8 mouse cellular contexts compared by ENCODE assay signal in the genomic region with DNA sequence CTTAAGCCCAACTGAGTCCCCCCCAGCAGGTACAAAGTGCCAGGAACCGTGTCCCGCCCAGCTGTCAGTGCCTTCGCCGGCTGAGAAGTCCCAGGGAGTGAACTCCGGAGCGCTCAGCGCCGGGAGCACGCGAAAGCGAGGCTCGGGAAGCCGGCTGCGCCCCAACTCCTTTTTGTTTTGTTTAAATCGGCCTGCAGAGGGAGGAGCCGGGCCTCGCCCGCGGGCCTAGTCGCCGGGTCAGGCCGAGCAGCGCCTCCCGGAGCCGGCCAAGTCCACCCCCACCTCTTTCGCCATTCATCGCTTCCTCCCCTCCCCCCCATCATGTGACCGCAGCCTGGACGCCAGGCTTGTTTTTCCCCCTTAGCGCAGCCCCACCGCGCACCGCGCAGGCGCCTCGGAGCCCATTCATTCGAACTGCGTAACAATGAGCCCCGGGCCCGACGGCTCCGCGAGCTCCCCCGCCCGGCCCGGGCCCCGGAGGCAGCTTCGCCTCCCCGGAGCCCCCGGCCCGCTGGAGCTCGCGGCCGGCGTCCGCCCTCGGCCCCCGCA. TPM values are rescaled to one million over a fixed set of nuclear protein-coding genes. Genes with fewer than 3 reads are reported as not detected.
DNase-seq lines count a peak whose midpoint lies in the region; ATAC-seq lines count a peak whose summit lies in the region.

No protein-coding gene starts in this region.

- ATAC-seq in hindbrain, embryonic 15.5 days (ENCODE audit: low FRiP score, low read depth), result peak; percentile 83

- DNase-seq in T-cell, adult 2 months (ENCODE audit: low spot score), result peak; percentile 80
- DNase-seq in cerebellum, postnatal 36 days, result peak; percentile 81 to 88
- peak; percentile 87 for DNase-seq in frontal cortex, postnatal 36 days (ENCODE audit: low spot score in 2 of 2)
- DNase-seq in left cerebral cortex, adult 11 months (ENCODE audit: low spot score), result peak; percentile 82
- DNase-seq in lung, postnatal 4 days, result peak; percentile 94 to 97
- peak; percentile 90 for DNase-seq in retina, postnatal 7 days (ENCODE audit: low read depth, low spot score)
- DNase-seq in urinary bladder, adult 2 months (ENCODE audit: low spot score), result peak; percentile 82

- H3K27ac ChIP-seq in hindbrain, embryonic 15.5 days (replicated peaks), result peak overlapping the region; percentile 97

- no peaks in the 10 kb centered on the region for H3K27me3 ChIP-seq in hindbrain, embryonic 15.5 days

- peaks cover 11% of the 10 kb centered on the region; the same call in 1 of the 2 replicates for H3K4me1 ChIP-seq in hindbrain, embryonic 15.5 days (replicated peaks)

- H3K9me3 ChIP-seq in hindbrain, embryonic 15.5 days, result no peaks in the 10 kb centered on the region

- peak overlapping the region; percentile 93 for H3K4me3 ChIP-seq in hindbrain, embryonic 15.5 days

- peak overlapping the region; percentile 72 for H3K4me2 ChIP-seq in hindbrain, embryonic 15.5 days

- no peaks in the 10 kb centered on the region for H3K36me3 ChIP-seq in hindbrain, embryonic 15.5 days

- WGBS in hindbrain, embryonic 15.5 days, result 0% methylated on average over 34 of the region's 58 CpGs

- H3K9ac ChIP-seq in hindbrain, embryonic 15.5 days, result peak overlapping the region; percentile 81

RNA-seq across cellular contexts. Expression of a gene that starts 1.1 kb away (rescaled TPM):
- 47.1 and 48.2 TPM in 2 replicates for polyA plus RNA-seq in hindbrain, embryonic 15.5 days (2015; fragmentation: Nextera tagmentation; extraction: Ambion mirVana)
- 92.7 and 104 TPM in 2 replicates for polyA plus RNA-seq in urinary bladder, adult 2 months (2012; rRNA removed)

Comparison
In these comparisons a context has a peak if more than half of its experiments do, and no peak if none do; other contexts are left out.
1. Peak in every context shown above with its lines: DNase-seq, ATAC-seq, H3K4me3 ChIP-seq and H3K27ac ChIP-seq.